ENCODE assay signal across 15 mouse cellular contexts in genomic region chr11:28375891-28376290, GRCm38 (mm10).
"Had no signal": no experiment of that assay in that cellular context is flagged by ENCODE, and none has a peak within 500 bp of the region (broad histone marks: within the 10 kb centered on the region; RNA-seq: fewer than 3 reads in every experiment).

No protein-coding gene starts in this region.

- DNase-seq: kidney, adult 2 months; kidney, postnatal 10 days; kidney, postnatal 36 days; left cerebral cortex, postnatal 4 days; lung, adult 18-20 months; lung, postnatal 10 days; lung, postnatal 36 days; midbrain, embryonic 14.5 days; right cerebral cortex, adult 18-20 months; right cerebral cortex, postnatal 14 days; right cerebral cortex, postnatal 4 days; thymus, adult 2 months; thymus, postnatal 14 days; thymus, postnatal 4 days had no signal

- ATAC-seq: liver, embryonic 12.5 days had no signal
